Mouse (Mus musculus) intestine, postnatal 0 days (tissue): ENCODE measurements around the gene Pax8. TPM values are rescaled to one million over a fixed set of nuclear protein-coding genes. Genes with fewer than 3 reads are reported as not detected.

Experiments used
- ATAC-seq: fragments of 200-750 bp; cut with Nextera tagmentation; 2 replicates; pipeline ENCODE4 v1.8.0; 2017; ENCODE audit warnings: mild to moderate bottlenecking, moderate TSS enrichment, moderate library complexity
- H3K27ac ChIP-seq: fragments of 300-500 bp; sonication (generic); 2 replicates; pipeline ENCODE4 v1.5.1; 2014; ENCODE audit warnings: mild to moderate bottlenecking, low read depth, low read length, moderate library complexity
- H3K27me3 ChIP-seq: fragments of 300-500 bp; sonication (generic); replicated peaks from 2 replicates; pipeline ENCODE4 v1.6.1; 2014; ENCODE audit warnings: low read length, mixed read lengths; ENCODE audit not compliant: control insufficient read depth, insufficient read depth
- H3K36me3 ChIP-seq: fragments of 300-500 bp; sonication (generic); 2 replicates; pipeline ENCODE4 v1.6.1; 2014; ENCODE audit warnings: mild to moderate bottlenecking, moderate library complexity; ENCODE audit not compliant: control insufficient read depth, insufficient read depth
- H3K4me1 ChIP-seq: fragments of 300-500 bp; sonication (generic); replicated peaks from 2 replicates; pipeline ENCODE4 v1.6.1; 2014; ENCODE audit warnings: antibody characterized with exemption, low read length, mixed read lengths; ENCODE audit not compliant: control insufficient read depth, insufficient read depth
- H3K4me2 ChIP-seq: fragments of 300-500 bp; sonication (generic); replicated peaks from 2 replicates; pipeline ENCODE4 v1.6.1; 2014; ENCODE audit warnings: low read depth, mild to moderate bottlenecking, moderate library complexity
- H3K4me3 ChIP-seq: fragments of 300-500 bp; sonication (generic); 2 replicates; pipeline ENCODE4 v1.5.1; 2014; ENCODE audit warnings: low read depth, low read length
- H3K9ac ChIP-seq: fragments of 300-500 bp; sonication (generic); 2 replicates; pipeline ENCODE4 v1.6.1; 2014; ENCODE audit warnings: mild to moderate bottlenecking, low read depth, low read length
- H3K9me3 ChIP-seq: fragments of 300-500 bp; sonication (generic); 2 replicates; pipeline ENCODE4 v1.6.1; 2016; ENCODE audit warnings: mixed run types; ENCODE audit not compliant: control insufficient read depth
- CTCF ChIP-seq: sonication (generic); IDR thresholded peaks from 2 replicates; pipeline ENCODE4 v1.5.1; 2016; ENCODE audit warnings: low read depth, mild to moderate bottlenecking, control low read depth, antibody characterized with exemption, moderate library complexity
- WGBS: fragments of 180-500 bp; shearing (Covaris S2); extraction: QIAGEN DNeasy Blood & Tissue Kit; methylation state at CpG from one replicate; pipeline ENCODE4 v1.1.7; 2014; 5-methylcytosine and 5-hydroxymethylcytosine counted together
- polyA plus RNA-seq: library from polyadenylated mRNA; unstranded; fragments of >200 nt; fragmentation: Nextera tagmentation; extraction: Ambion mirVana; gene quantifications from 2 replicates; pipeline ENCODE4 v1.2.1, GENCODE M21; 2015

Gene Pax8
- polyA plus RNA-seq, 1 experiment from 2014 or later = 0.52 TPM

- H3K9ac ChIP-seq = no peak overlapping the region
- H3K9me3 ChIP-seq = no peaks in the 10 kb centered on the region
- no peaks in the 10 kb centered on the region for H3K4me1 ChIP-seq
- H3K4me3 ChIP-seq = no peak overlapping the region
- H3K4me2 ChIP-seq = no peak overlapping the region
- H3K36me3 ChIP-seq = no peaks in the 10 kb centered on the region
- no peak overlapping the region for H3K27ac ChIP-seq
- peak; percentile 33 for TF ChIP-seq CTCF
- ATAC-seq = no peak
- no peaks in the 10 kb centered on the region for H3K27me3 ChIP-seq
- WGBS = 23% methylated on average over 2 of the region's 2 CpGs
Observed at GRCm38 (mm10) chr2:24397115-24397514, 78.3 kb downstream of the Pax8 start.

DNA sequence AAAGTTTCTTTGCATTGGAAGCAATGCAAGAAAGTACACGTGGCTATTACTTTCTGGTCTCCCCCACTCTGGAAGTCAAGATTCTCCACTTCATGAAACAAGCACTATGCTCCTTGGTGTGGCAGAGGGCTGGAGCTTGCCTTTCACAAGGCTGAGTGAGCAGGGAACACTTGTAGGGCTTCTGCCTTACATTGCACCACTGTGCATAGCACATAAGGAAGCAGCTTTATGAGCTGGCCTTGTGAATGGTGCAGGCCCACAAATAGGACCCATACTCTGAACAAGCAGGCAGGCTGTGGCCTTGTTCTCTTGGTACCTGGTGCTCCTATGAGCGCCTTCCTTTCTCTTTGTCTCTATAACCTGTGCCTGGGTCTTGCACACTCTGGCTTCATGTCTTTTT, 82.1 kb downstream of the Pax8 start:
- Histone ChIP-seq H3K9ac (no peak overlapping the region), H3K9me3 (no peaks in the 10 kb centered on the region), H3K4me2 (no peak overlapping the region), H3K27ac (no peak overlapping the region), H3K4me3 (no peak overlapping the region), H3K36me3 (no peaks in the 10 kb centered on the region), H3K4me1 (no peaks in the 10 kb centered on the region), H3K27me3 (no peaks in the 10 kb centered on the region)
- no peak for ATAC-seq
- TF ChIP-seq CTCF = no peak
- WGBS = 81% methylated on average over 2 of the region's 2 CpGs

DNA sequence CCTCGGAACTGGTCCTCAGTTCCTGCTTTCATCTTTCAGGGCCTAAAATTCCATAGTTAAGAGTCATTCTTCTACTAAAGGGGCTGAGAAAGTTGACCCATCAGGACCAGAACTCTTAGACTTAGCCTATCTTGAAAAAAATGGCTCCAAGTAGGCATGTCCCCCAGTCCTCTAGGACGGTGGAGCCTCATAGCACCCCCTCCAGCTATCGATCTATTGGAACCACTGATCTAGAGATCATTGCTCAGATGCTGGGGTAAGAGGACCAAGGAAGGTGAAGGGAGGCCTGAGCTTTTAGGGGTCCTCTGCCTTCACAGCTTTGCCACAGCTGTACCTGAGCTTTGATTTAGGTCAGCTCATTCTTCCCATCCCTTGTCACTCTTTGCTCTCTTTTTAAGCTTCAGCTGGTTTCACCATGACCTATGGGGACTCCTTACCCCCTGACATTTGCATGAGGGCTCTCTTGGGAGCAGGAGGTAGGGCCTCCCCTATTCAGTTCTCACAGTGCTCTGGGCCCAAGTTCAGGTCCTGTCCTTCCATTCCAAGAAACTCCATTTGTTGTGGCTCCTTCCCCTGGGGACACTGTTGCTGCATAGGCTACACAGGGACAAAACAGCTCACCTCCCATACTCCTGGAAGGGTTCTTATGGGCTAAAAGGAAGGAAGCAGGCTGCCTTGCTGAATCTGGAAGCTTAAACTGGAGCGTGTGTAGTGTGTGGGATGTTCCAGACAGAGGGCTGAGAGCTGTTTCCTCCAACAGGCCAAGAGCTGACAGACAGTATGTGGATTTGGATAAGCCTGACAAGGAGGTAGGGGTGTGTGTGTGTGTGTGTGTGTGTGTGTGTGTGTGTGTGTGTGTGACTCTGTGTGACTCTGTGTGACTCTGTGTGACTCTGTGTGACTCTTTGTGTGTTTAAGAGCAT, 87.8 kb downstream of the Pax8 start:
- ATAC-seq = no peak
- no peaks in the 10 kb centered on the region for H3K36me3 ChIP-seq
- H3K27me3 ChIP-seq = no peaks in the 10 kb centered on the region
- H3K4me1 ChIP-seq = peaks cover 5% of the 10 kb centered on the region; the same call in 1 of the 2 replicates
- H3K27ac ChIP-seq = no peak overlapping the region
- H3K9ac ChIP-seq = no peak overlapping the region
- no peak overlapping the region for H3K4me3 ChIP-seq
- WGBS = 86% methylated on average over 4 of the region's 4 CpGs
- no peak overlapping the region for H3K4me2 ChIP-seq
- no peaks in the 10 kb centered on the region for H3K9me3 ChIP-seq
- TF ChIP-seq CTCF = no peak

DNA sequence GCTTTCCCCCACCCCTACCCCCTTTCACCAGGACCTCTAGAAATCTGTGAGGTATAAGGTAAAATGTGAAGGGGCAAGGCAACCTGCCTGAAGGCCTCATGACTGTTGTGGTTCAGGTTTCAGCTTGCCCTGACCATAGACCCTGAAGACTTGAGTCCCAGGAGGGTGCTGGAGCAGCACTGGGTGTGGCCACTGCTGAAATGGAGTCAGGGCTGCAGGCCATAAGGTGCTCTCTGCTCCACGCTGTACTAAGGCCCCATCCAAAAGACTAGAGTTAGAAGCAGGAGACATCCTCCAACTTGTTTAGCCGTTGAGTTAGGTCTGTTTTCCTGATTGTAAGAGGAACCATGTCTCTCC, 88.5 kb downstream of the Pax8 start:
- H3K27me3 ChIP-seq = no peaks in the 10 kb centered on the region
- no peak overlapping the region for H3K9ac ChIP-seq
- 84% methylated on average over 2 of the region's 2 CpGs for WGBS
- ATAC-seq = no peak
- no peak overlapping the region for H3K27ac ChIP-seq
- H3K4me2 ChIP-seq = no peak overlapping the region
- H3K36me3 ChIP-seq = no peaks in the 10 kb centered on the region
- no peak for TF ChIP-seq CTCF
- peaks cover 5% of the 10 kb centered on the region; the same call in 1 of the 2 replicates for H3K4me1 ChIP-seq
- H3K4me3 ChIP-seq = no peak overlapping the region
- no peaks in the 10 kb centered on the region for H3K9me3 ChIP-seq

- Histone ChIP-seq H3K27me3 (no peaks in the 10 kb centered on the region), H3K4me1 (peaks cover 5% of the 10 kb centered on the region; the same call in 1 of the 2 replicates), H3K4me3 (no peak overlapping the region), H3K4me2 (no peak overlapping the region), H3K9me3 (no peaks in the 10 kb centered on the region), H3K27ac (no peak overlapping the region), H3K9ac (no peak overlapping the region), H3K36me3 (no peaks in the 10 kb centered on the region)
- 81% methylated on average over 21 of the region's 21 CpGs for WGBS
- ATAC-seq = no peak
- TF ChIP-seq CTCF = no peak
Observed at GRCm38 (mm10) chr2:24386158-24386963, 89.0 kb downstream of the Pax8 start.
